In the genomic region with DNA sequence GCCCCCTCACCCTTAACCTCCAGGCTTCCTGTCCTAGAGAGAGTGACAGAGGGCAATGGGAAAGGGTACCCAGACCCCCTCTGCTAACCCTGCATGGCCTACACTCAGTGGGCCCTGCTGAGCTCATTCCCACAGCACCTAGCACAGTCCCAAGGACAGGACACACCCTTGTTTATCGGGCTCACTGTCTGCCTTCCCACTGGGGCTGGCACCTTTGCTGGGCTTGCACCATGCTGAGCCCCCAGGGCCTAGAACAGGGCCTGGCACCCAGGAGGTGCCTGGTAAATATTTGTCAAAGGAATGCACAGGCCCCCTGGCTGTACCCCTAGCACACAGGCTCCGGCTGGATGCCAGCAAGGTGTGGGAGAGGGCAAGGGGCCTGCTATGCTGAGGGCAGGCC, we compare ENCODE assay signal across 11 mouse cellular contexts. TPM values are rescaled to one million over a fixed set of nuclear protein-coding genes. Genes with fewer than 3 reads are reported as not detected.
DNase-seq lines count a peak whose midpoint lies in the region; ATAC-seq and TF ChIP-seq lines count a peak whose summit lies in the region.
"Had no signal": no experiment of that assay in that cellular context is flagged by ENCODE, and none has a peak within 500 bp of the region (broad histone marks: within the 10 kb centered on the region; RNA-seq: fewer than 3 reads in every experiment).

No protein-coding gene starts in this region.

- TF ChIP-seq CTCF in cerebellum, adult 2 months (IDR thresholded peaks at IDR 0.05; ENCODE audit: borderline replicate concordance, insufficient read depth, low read depth, low read length) = no peak

- H3K27me3 ChIP-seq in cerebellum, adult 2 months (ENCODE audit: control insufficient read depth, insufficient read depth, low read length) = no peaks in the 10 kb centered on the region
- H3K27me3 ChIP-seq in hindbrain, embryonic 15.5 days = peaks cover 79% of the 10 kb centered on the region
- H3K27me3 ChIP-seq in hindbrain, embryonic 10.5 days (ENCODE audit: insufficient read depth, poor library complexity, severe bottlenecking) = peaks cover 100% of the 10 kb centered on the region
- peaks cover 98% of the 10 kb centered on the region for H3K27me3 ChIP-seq in neural tube, embryonic 12.5 days (replicated peaks)

- H3K4me3 ChIP-seq in cerebellum, adult 2 months (replicated peaks; ENCODE audit: insufficient read depth, low read depth, low read length) = no peak overlapping the region
- H3K4me3 ChIP-seq in hindbrain, embryonic 15.5 days = no peak overlapping the region
- no peak overlapping the region for H3K4me3 ChIP-seq in hindbrain, embryonic 10.5 days
- no peak overlapping the region for H3K4me3 ChIP-seq in neural tube, embryonic 12.5 days

- 0 out of 2 replicates have a peak overlapping the region, but pooled peaks have one; percentile 3 for H3K4me2 ChIP-seq in hindbrain, embryonic 15.5 days
- H3K4me2 ChIP-seq in neural tube, embryonic 12.5 days (replicated peaks) = no peak overlapping the region

- peaks cover 83% of the 10 kb centered on the region for H3K4me1 ChIP-seq in cerebellum, adult 2 months (ENCODE audit: control insufficient read depth, insufficient read depth, low read length)
- peaks cover 85% of the 10 kb centered on the region for H3K4me1 ChIP-seq in hindbrain, embryonic 15.5 days (replicated peaks)
- peaks cover 10% of the 10 kb centered on the region for H3K4me1 ChIP-seq in hindbrain, embryonic 10.5 days (replicated peaks)
- peaks cover 10% of the 10 kb centered on the region for H3K4me1 ChIP-seq in neural tube, embryonic 12.5 days

- no peaks in the 10 kb centered on the region for H3K36me3 ChIP-seq in hindbrain, embryonic 15.5 days
- no peaks in the 10 kb centered on the region for H3K36me3 ChIP-seq in hindbrain, embryonic 10.5 days
- no peaks in the 10 kb centered on the region for H3K36me3 ChIP-seq in neural tube, embryonic 12.5 days

- no peak overlapping the region for H3K9ac ChIP-seq in hindbrain, embryonic 15.5 days
- H3K9ac ChIP-seq in neural tube, embryonic 12.5 days = 0 out of 2 replicates have a peak overlapping the region, but pooled peaks have one; percentile 13

- TF ChIP-seq POLR2A in cerebellum, adult 2 months (IDR thresholded peaks at IDR 0.05; ENCODE audit: borderline replicate concordance, insufficient read depth, low read length) = no peak

- DNase-seq in cerebellum, adult 2 months = peak in 1 of 2 experiments; percentile 58
- no peak for DNase-seq in cerebellum, adult 9-10 months
- DNase-seq in hindbrain, embryonic 10.5 days (ENCODE audit: low spot score) = no peak
- DNase-seq in neural tube, embryonic 10.5 days (ENCODE audit: extremely low spot score, low spot score) = no peak
- no peak for DNase-seq in urinary bladder, postnatal 10 days (ENCODE audit: low spot score)
- DNase-seq in retina, embryonic 14.5 days (ENCODE audit: low spot score) = no peak
- DNase-seq: B cell, adult 2 months; kidney, postnatal 4 days; midbrain, embryonic 14.5 days had no signal

- no peak for ATAC-seq in hindbrain, embryonic 15.5 days (ENCODE audit: low FRiP score, low read depth)
- no peak for ATAC-seq in neural tube, embryonic 12.5 days (ENCODE audit: low FRiP score, low read depth)

- WGBS in cerebellum, adult 2 months = 33% methylated on average over 2 of the region's 2 CpGs
- 59% methylated on average over 2 of the region's 2 CpGs for WGBS in hindbrain, embryonic 15.5 days
- WGBS in hindbrain, embryonic 10.5 days = 63% methylated on average over 2 of the region's 2 CpGs
- WGBS in neural tube, embryonic 12.5 days = 79% methylated on average over 2 of the region's 2 CpGs

- H3K27ac ChIP-seq in cerebellum, adult 2 months (ENCODE audit: insufficient read depth, low read length) = peak overlapping the region; percentile 95
- peak overlapping the region; percentile 65 for H3K27ac ChIP-seq in hindbrain, embryonic 15.5 days (replicated peaks)
- no peak overlapping the region for H3K27ac ChIP-seq in hindbrain, embryonic 10.5 days
- H3K27ac ChIP-seq in neural tube, embryonic 12.5 days = no peak overlapping the region

- no peaks in the 10 kb centered on the region for H3K9me3 ChIP-seq in hindbrain, embryonic 15.5 days
- no peaks in the 10 kb centered on the region for H3K9me3 ChIP-seq in hindbrain, embryonic 10.5 days
- no peaks in the 10 kb centered on the region for H3K9me3 ChIP-seq in neural tube, embryonic 12.5 days

RNA-seq across cellular contexts. Expression of gene Nfix, which starts 9.6 kb away (rescaled TPM):
- polyA plus RNA-seq in cerebellum, adult 2 months (2012; rRNA removed) = 98.5 and 105 TPM in 2 replicates
- polyA plus RNA-seq in hindbrain, embryonic 15.5 days (2015; fragmentation: Nextera tagmentation; extraction: Ambion mirVana) = 71.2 and 87.6 TPM in 2 replicates
- polyA plus RNA-seq in hindbrain, embryonic 10.5 days (2016; fragmentation: Nextera tagmentation; extraction: Ambion mirVana) = 0.07 and 0.29 TPM in 2 replicates
- 8.4 and 11.2 TPM in 2 replicates for polyA plus RNA-seq in neural tube, embryonic 12.5 days (2016; fragmentation: Nextera tagmentation; extraction: Ambion mirVana)

RNA-seq across cellular contexts. Expression of gene Dand5, which starts 32.1 kb away (rescaled TPM):
- polyA plus RNA-seq in cerebellum, adult 2 months (2012; rRNA removed) = 16.1 and 16.2 TPM in 2 replicates
- polyA plus RNA-seq in hindbrain, embryonic 15.5 days (2015; fragmentation: Nextera tagmentation; extraction: Ambion mirVana) = 14.0 and 15.1 TPM in 2 replicates
- 3.8 and 5.5 TPM in 2 replicates for polyA plus RNA-seq in hindbrain, embryonic 10.5 days (2016; fragmentation: Nextera tagmentation; extraction: Ambion mirVana)
- 6.5 and 8.3 TPM in 2 replicates for polyA plus RNA-seq in neural tube, embryonic 12.5 days (2016; fragmentation: Nextera tagmentation; extraction: Ambion mirVana)

RNA-seq across cellular contexts. Expression of gene Gadd45gip1, which starts 40.8 kb away (rescaled TPM):
- polyA plus RNA-seq in cerebellum, adult 2 months (2012; rRNA removed) = 45.3 and 45.5 TPM in 2 replicates
- 39.7 and 40.6 TPM in 2 replicates for polyA plus RNA-seq in hindbrain, embryonic 15.5 days (2015; fragmentation: Nextera tagmentation; extraction: Ambion mirVana)
- polyA plus RNA-seq in hindbrain, embryonic 10.5 days (2016; fragmentation: Nextera tagmentation; extraction: Ambion mirVana) = 43.7 and 45.8 TPM in 2 replicates
- 39.7 and 40.1 TPM in 2 replicates for polyA plus RNA-seq in neural tube, embryonic 12.5 days (2016; fragmentation: Nextera tagmentation; extraction: Ambion mirVana)

RNA-seq across cellular contexts. Expression of gene Rad23a, which starts 49.9 kb away (rescaled TPM):
- polyA plus RNA-seq in cerebellum, adult 2 months (2012; rRNA removed) = 117 and 120 TPM in 2 replicates
- 79.1 and 85.9 TPM in 2 replicates for polyA plus RNA-seq in hindbrain, embryonic 15.5 days (2015; fragmentation: Nextera tagmentation; extraction: Ambion mirVana)
- 115 TPM in 2 replicates for polyA plus RNA-seq in hindbrain, embryonic 10.5 days (2016; fragmentation: Nextera tagmentation; extraction: Ambion mirVana)
- 89.7 and 94.8 TPM in 2 replicates for polyA plus RNA-seq in neural tube, embryonic 12.5 days (2016; fragmentation: Nextera tagmentation; extraction: Ambion mirVana)

RNA-seq across cellular contexts. Expression of gene Calr, which starts 56.2 kb away (rescaled TPM):
- 343 and 394 TPM in 2 replicates for polyA plus RNA-seq in cerebellum, adult 2 months (2012; rRNA removed)
- 700 and 710 TPM in 2 replicates for polyA plus RNA-seq in hindbrain, embryonic 15.5 days (2015; fragmentation: Nextera tagmentation; extraction: Ambion mirVana)
- polyA plus RNA-seq in hindbrain, embryonic 10.5 days (2016; fragmentation: Nextera tagmentation; extraction: Ambion mirVana) = 783 and 812 TPM in 2 replicates
- polyA plus RNA-seq in neural tube, embryonic 12.5 days (2016; fragmentation: Nextera tagmentation; extraction: Ambion mirVana) = 753 and 769 TPM in 2 replicates

Comparison
In these comparisons a context has a peak if more than half of its experiments do, and no peak if none do; other contexts are left out.
1. H3K27ac ChIP-seq: peak in cerebellum, adult 2 months (single experiment) and hindbrain, embryonic 15.5 days (single experiment); none in hindbrain, embryonic 10.5 days (single experiment) and neural tube, embryonic 12.5 days (single experiment).